Mouse (Mus musculus) lung, adult 2 months (tissue): ENCODE data around the gene Ctsk. TPM values are rescaled to one million over a fixed set of nuclear protein-coding genes. Genes with fewer than 3 reads are reported as not detected.
A peak's percentile ranks its signal among the peaks of the same experiment; 100 is the strongest.

Source experiments
- DNase-seq: peaks from one replicate; pipeline ENCODE4 v3.0.0; 2022
- H3K4me1 ChIP-seq: fragments of 200-500 bp; 2 replicates; pipeline ENCODE4 v1.6.1; 2011; ENCODE audit warnings: low read length; ENCODE audit not compliant: control insufficient read depth, insufficient read depth
- H3K4me3 ChIP-seq: fragments of 200-500 bp; replicated peaks from 2 replicates; pipeline ENCODE3; 2011; ENCODE audit warnings: low read depth, mild to moderate bottlenecking, control low read depth, low read length; ENCODE audit errors: extremely low read depth
- CTCF ChIP-seq: fragments of 200-500 bp; IDR thresholded peaks from 2 replicates; pipeline ENCODE4 v1.5.1; 2011; ENCODE audit warnings: mild to moderate bottlenecking, low read length, control low read depth; ENCODE audit not compliant: insufficient read depth
- POLR2A ChIP-seq: fragments of 200-500 bp; IDR thresholded peaks from 2 replicates; pipeline ENCODE4 v1.6.1; 2011; ENCODE audit warnings: low read depth, mild to moderate bottlenecking, control low read depth, low read length, borderline replicate concordance; ENCODE audit errors: extremely low read depth
- WGBS: fragments of 180-500 bp; shearing (Covaris S2); methylation state at CpG from one replicate; pipeline ENCODE4 v1.1.7; 2018; 5-methylcytosine and 5-hydroxymethylcytosine counted together
- polyA plus RNA-seq: library from polyadenylated mRNA; depleted of rRNA; stranded (reverse); fragments of >200 nt; gene quantifications from 2 replicates; pipeline ENCODE4 v1.2.3, GENCODE M21; 2012; rRNA removed

The Ctsk gene
- polyA plus RNA-seq = 6.7 and 13.0 TPM in 2 replicates

GRCm38 (mm10) chr3:95499024-95499423, at the start of gene Ctsk:
TSS of gene Ctsk (plus strand) at chr3:95499256.
- H3K4me3 ChIP-seq = no peak within 1 kb of the TSS
- TF ChIP-seq POLR2A (no peak), CTCF (no peak)
- WGBS = 73% methylated on average over 7 of the region's 7 CpGs
- no peak for DNase-seq
- no peaks in the 10 kb centered on the region for H3K4me1 ChIP-seq

- no peak for TF ChIP-seq POLR2A
- peak; percentile 51 for TF ChIP-seq CTCF
- peak; percentile 30 for DNase-seq
- Histone ChIP-seq H3K4me3 (no peak overlapping the region), H3K4me1 (peaks cover 5% of the 10 kb centered on the region)
- 26% methylated on average over 1 of the region's 1 CpGs for WGBS
These were observed 48.6 kb upstream of the Ctsk start for GRCm38 (mm10) chr3:95450408-95450807.

- WGBS = 73% methylated on average over 3 of the region's 3 CpGs
These were observed 48.1 kb upstream of the Ctsk start for GRCm38 (mm10) chr3:95450915-95451314.

GRCm38 (mm10) chr3:95456367-95456766, 42.7 kb upstream of the Ctsk start:
- no peak for TF ChIP-seq POLR2A
- TF ChIP-seq CTCF = no peak
- 97% methylated on average over 5 of the region's 5 CpGs for WGBS
- H3K4me3 ChIP-seq = no peak overlapping the region
- DNase-seq = no peak
- H3K4me1 ChIP-seq = peaks cover 7% of the 10 kb centered on the region

More at GRCm38 (mm10) chr3:95450915-95451314, 48.1 kb upstream of the Ctsk start:
- TF ChIP-seq CTCF (no peak), POLR2A (no peak)
- H3K4me3 ChIP-seq = no peak overlapping the region
- H3K4me1 ChIP-seq = peaks cover 2% of the 10 kb centered on the region; the same call in 1 of the 2 replicates
- DNase-seq = no peak

- no peak for TF ChIP-seq CTCF
- no peak for TF ChIP-seq POLR2A
- 32% methylated on average over 3 of the region's 3 CpGs for WGBS
- no peak for DNase-seq
- Histone ChIP-seq H3K4me1 (peaks cover 7% of the 10 kb centered on the region), H3K4me3 (no peak overlapping the region)
These were observed 41.3 kb upstream of the Ctsk start for GRCm38 (mm10) chr3:95457758-95458157.

- no peak for DNase-seq
- WGBS = 46% methylated on average over 1 of the region's 1 CpGs
- Histone ChIP-seq H3K4me3 (no peak overlapping the region), H3K4me1 (peaks cover 7% of the 10 kb centered on the region)
- TF ChIP-seq CTCF (no peak), POLR2A (no peak)
These were observed 39.7 kb upstream of the Ctsk start for GRCm38 (mm10) chr3:95459381-95459780.

- Histone ChIP-seq H3K4me1 (no peaks in the 10 kb centered on the region), H3K4me3 (no peak overlapping the region)
- no peak for DNase-seq
- TF ChIP-seq CTCF = no peak
- TF ChIP-seq POLR2A = no peak
These were observed 35.2 kb upstream of the Ctsk start for GRCm38 (mm10) chr3:95463852-95464251.

- no peaks in the 10 kb centered on the region for H3K4me1 ChIP-seq
- no peak for TF ChIP-seq CTCF
- DNase-seq = no peak
- H3K4me3 ChIP-seq = no peak overlapping the region
- 94% methylated on average over 1 of the region's 1 CpGs for WGBS
These were observed 20.1 kb upstream of the Ctsk start for GRCm38 (mm10) chr3:95478966-95479365.

GRCm38 (mm10) chr3:95486421-95486820, 12.6 kb upstream of the Ctsk start:
- Histone ChIP-seq H3K4me3 (no peak overlapping the region), H3K4me1 (no peaks in the 10 kb centered on the region)
- TF ChIP-seq CTCF (no peak), POLR2A (no peak)
- 63% methylated on average over 2 of the region's 2 CpGs for WGBS
- no peak for DNase-seq

- DNase-seq = no peak
- Histone ChIP-seq H3K4me3 (no peak overlapping the region), H3K4me1 (no peaks in the 10 kb centered on the region)
- WGBS = 74% methylated on average over 3 of the region's 3 CpGs
- TF ChIP-seq POLR2A (no peak), CTCF (no peak)
These were observed 10.4 kb upstream of the Ctsk start for GRCm38 (mm10) chr3:95488679-95489078.
